Mouse (Mus musculus): Measurements from ENCODE around the gene Mto1.
A peak's percentile ranks its signal among the peaks of the same experiment; 100 is the strongest.
"Not testable (repeated sequence)": the region's sequence is repeated elsewhere in the genome, so short reads cannot be mapped to it uniquely, and the experiment has no call there.

DNA sequence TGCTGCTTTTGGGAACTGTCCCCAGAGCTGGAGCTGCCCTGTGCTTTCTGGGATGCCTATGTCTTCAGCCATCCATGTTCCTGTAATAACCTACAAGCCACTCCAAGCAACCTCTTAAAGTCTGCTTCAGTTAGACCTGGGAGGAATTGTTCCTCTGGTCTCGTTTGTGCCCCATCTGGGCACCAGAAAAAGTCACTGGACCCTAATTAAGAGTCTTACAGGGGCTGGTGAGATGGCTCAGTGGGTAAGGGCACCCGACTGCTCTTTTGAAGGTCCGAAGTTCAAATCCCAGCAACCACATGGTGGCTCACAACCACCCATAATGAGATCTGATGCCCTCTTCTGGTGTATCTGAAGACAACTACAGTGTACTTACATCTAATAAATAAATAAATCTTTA, 69.2 kb downstream of the Mto1 start:
- TF ChIP-seq CTCF (IDR thresholded peaks at IDR 0.05; ENCODE audit: low read depth): 0 out of 2 replicates have a peak, but pooled peaks have one; percentile 6
- TF ChIP-seq EP300 (IDR thresholded peaks at IDR 0.05; ENCODE audit: low read depth): not testable (repeated sequence)
